Mouse (Mus musculus) heart, postnatal 4 days (tissue): Measurements from ENCODE around the gene Upk2. TPM values are rescaled to one million over a fixed set of nuclear protein-coding genes. Genes with fewer than 3 reads are reported as not detected.

Experiments used
- DNase-seq: peaks from one replicate; pipeline ENCODE4 v3.0.0; 2021
- total RNA-seq, 2 experiments: library from RNA; stranded (reverse); gene quantifications; 2 replicates each; pipeline ENCODE4 v1.2.3; 2021

Upk2 gene
- total RNA-seq, 2 experiments from 2014 or later, result not detected

DNA sequence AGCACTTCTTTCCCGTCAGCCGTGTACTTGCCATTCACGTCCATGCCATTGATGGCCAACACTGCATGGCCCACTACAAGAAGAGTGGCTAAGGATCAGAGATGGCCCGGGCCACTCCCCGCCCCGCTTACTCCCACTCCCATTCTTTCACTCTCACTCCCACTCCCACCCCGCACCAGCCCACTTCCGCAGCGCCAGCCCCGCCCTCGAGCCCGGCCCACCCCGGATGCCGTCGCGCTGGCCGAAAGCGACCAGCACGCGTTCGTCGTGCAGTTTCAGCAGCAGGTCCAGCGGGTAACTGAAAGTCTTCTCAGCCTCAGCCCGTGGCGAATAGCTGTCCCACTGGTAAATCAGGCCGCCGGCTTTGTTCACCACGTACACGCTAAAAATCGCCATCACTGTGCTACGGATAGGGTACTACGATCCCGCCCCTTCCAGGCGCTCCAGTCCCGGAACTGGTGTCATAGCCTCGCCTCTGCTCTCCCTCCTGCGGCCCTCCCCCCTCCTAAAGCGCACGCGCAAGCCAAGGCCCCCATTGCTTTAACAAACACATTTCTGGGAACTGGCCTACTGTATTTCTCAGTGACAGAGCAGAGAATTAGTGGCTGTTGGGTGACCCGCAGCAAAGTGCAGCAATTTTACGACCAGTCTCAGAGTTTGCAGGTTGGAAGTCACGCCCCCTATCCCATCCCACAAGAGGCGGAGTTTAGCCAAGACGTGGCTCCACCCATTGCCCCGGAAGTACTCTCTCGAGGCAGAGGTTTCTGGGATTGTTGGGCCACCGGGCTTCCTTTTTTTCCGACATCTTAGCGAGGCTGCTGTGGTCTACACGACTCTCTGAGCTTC is 47.6 kb downstream of the Upk2 start, which contains the start of the genes Rps25 and Trappc4:
Rps25 (plus strand) TSS at position 234 of the 846 bp plus-strand sequence.
Trappc4 (minus strand) TSS at position 695 of the 846 bp plus-strand sequence.
- peak; percentile 94 for DNase-seq

DNA sequence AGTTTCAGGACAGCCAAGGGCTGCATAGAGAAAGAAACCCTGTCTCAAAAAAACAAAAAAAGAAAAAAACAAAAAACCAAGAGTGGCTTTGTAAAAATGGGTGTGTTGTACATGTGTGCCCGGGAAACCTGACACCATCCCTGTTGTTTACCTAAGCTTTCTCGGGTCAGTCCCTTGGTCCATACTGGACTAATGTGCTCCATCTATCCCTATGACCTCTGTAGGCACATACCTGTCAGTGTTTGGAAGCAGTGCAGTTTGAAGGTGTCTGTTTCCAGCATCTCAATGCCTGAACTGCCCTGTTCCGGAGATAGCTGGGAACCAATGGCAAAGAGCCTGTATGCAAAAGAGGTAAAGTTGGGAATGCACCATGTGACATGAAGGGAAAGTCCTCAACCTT is 49.8 kb downstream of the Upk2 start:
- DNase-seq, result no peak

Other genes starting within 250 kb of the Upk2 start
- gene Cbl, start 220.9 kb downstream of the Upk2 start, total RNA-seq, result 10 to 100 TPM; 28.5 to 28.8 TPM
- gene Ccdc153, start 214.3 kb downstream of the Upk2 start, total RNA-seq, result not detected
- 1 to 10 TPM in 1 of 2 experiments, under 1 TPM in 1; 0.92 to 1.0 TPM for gene Pdzd3, start 203.5 kb downstream of the Upk2 start, total RNA-seq
- gene Nlrx1, start 186.4 kb downstream of the Upk2 start, total RNA-seq, result 10 to 100 TPM; 13.8 to 15.3 TPM
- 1 to 10 TPM; 1.2 to 1.5 TPM for gene Abcg4, start 166.4 kb downstream of the Upk2 start, total RNA-seq
- 10 to 100 TPM; 15.4 to 16.3 TPM for gene Hinfp, start 149.3 kb downstream of the Upk2 start, total RNA-seq
- 10 to 100 TPM; 16.3 to 16.5 TPM for gene C2cd2l, start 134.7 kb downstream of the Upk2 start, total RNA-seq
- 10 to 100 TPM; 24.1 to 25.0 TPM for gene Dpagt1, start 129.0 kb downstream of the Upk2 start, total RNA-seq
- gene H2afx, start 120.3 kb downstream of the Upk2 start, total RNA-seq, result 100 to 1,000 TPM; 157 to 164 TPM
- gene Hmbs, start 110.7 kb downstream of the Upk2 start, total RNA-seq, result 10 to 100 TPM; 54.0 to 60.6 TPM
- gene Vps11, start 93.3 kb downstream of the Upk2 start, total RNA-seq, result 10 to 100 TPM; 20.9 to 21.6 TPM
- 10 to 100 TPM; 42.1 to 45.8 TPM for gene Hyou1, start 75.5 kb downstream of the Upk2 start, total RNA-seq
- 10 to 100 TPM; 21.9 to 26.1 TPM for gene Slc37a4, start 58.1 kb downstream of the Upk2 start, total RNA-seq
- gene Rps25, start 47.8 kb downstream of the Upk2 start, total RNA-seq, result 1,000 to 10,000 TPM; 1,107 to 1,153 TPM
- 10 to 100 TPM; 41.4 to 42.4 TPM for gene Trappc4, start 47.4 kb downstream of the Upk2 start, total RNA-seq
- gene Ccdc84, start 36.4 kb downstream of the Upk2 start, total RNA-seq, result 10 to 100 TPM; 14.3 to 14.7 TPM
- not detected for gene Foxr1, start 13.8 kb downstream of the Upk2 start, total RNA-seq
- 10 to 100 TPM; 56.8 to 64.0 TPM for gene Bcl9l, start 27.8 kb upstream of the Upk2 start, total RNA-seq
- gene Cxcr5, start 106.9 kb upstream of the Upk2 start, total RNA-seq, result under 1 TPM; 0.14 to 0.29 TPM
- 100 to 1,000 TPM in 1 of 2 experiments, 10 to 100 TPM in 1; 99.8 to 101 TPM for gene Ddx6, start 149.9 kb upstream of the Upk2 start, total RNA-seq
- not detected for gene Treh, start 218.3 kb upstream of the Upk2 start, total RNA-seq